Mouse (Mus musculus) CH12.LX (cell line): ENCODE results near the gene Arhgef3. TPM values are rescaled to one million over a fixed set of nuclear protein-coding genes. Genes with fewer than 3 reads are reported as not detected.

ENCODE experiments used
- DNase-seq: peaks from one replicate; pipeline ENCODE4 v3.0.0-alpha.2; 2013; ENCODE audit errors: extremely low read depth
- H3K27ac ChIP-seq: 2 replicates; pipeline ENCODE4 v1.5.1; 2012; ENCODE audit warnings: low read depth, mild to moderate bottlenecking, control low read depth, moderate library complexity; ENCODE audit not compliant: insufficient read depth
- H3K27me3 ChIP-seq: replicated peaks from 2 replicates; pipeline ENCODE3; 2012; ENCODE audit warnings: inconsistent platforms
- H3K36me3 ChIP-seq, 2 experiments: replicated peaks in 1 of 2; 2 replicates each; pipeline versions ENCODE3 to v1.6.1; 2012; ENCODE audit warnings: inconsistent platforms in 1 of 2, low read length in 1 of 2, mild to moderate bottlenecking in 1 of 2, mixed read lengths in 1 of 2, moderate library complexity in 1 of 2; ENCODE audit not compliant: control insufficient read depth in 1 of 2, insufficient read depth in 1 of 2
- H3K4me1 ChIP-seq, 2 experiments: 2 replicates each; pipeline ENCODE4 v1.6.1; 2012; ENCODE audit warnings: inconsistent platforms in 1 of 2, moderate library complexity in 1 of 2; ENCODE audit not compliant: insufficient read depth in 2 of 2, control insufficient read depth in 1 of 2
- H3K4me2 ChIP-seq: 2 replicates; pipeline ENCODE4 v1.6.1; 2012; ENCODE audit warnings: low read depth, mild to moderate bottlenecking, control low read depth; ENCODE audit not compliant: poor library complexity, insufficient read depth, severe bottlenecking
- H3K4me3 ChIP-seq, 3 experiments: fragments of 150-350 bp in 1 of 3; sonication (generic) in 1 of 3; replicated peaks in 1 of 3; 2 replicates each; pipeline versions ENCODE3 to v1.5.1; 2011 to 2012; ENCODE audit warnings: low read depth in 2 of 3, low read length in 2 of 3, mild to moderate bottlenecking in 2 of 3, moderate library complexity in 2 of 3, control low read depth in 1 of 3, improper control_type of control experiment in 1 of 3, inconsistent platforms in 1 of 3, mixed read lengths in 1 of 3; ENCODE audit not compliant: poor library complexity in 1 of 3
- H3K79me2 ChIP-seq: replicated peaks from 2 replicates; pipeline ENCODE4 v1.6.1; 2012; ENCODE audit warnings: mild to moderate bottlenecking, moderate library complexity; ENCODE audit not compliant: control insufficient read depth, poor library complexity, insufficient read depth, severe bottlenecking; ENCODE audit errors: extremely low read depth
- H3K9ac ChIP-seq: 2 replicates; pipeline ENCODE4 v1.6.1; 2012; ENCODE audit warnings: low read depth, mild to moderate bottlenecking, control low read depth, moderate library complexity; ENCODE audit not compliant: insufficient read depth
- H3K9me3 ChIP-seq: replicated peaks from 2 replicates; pipeline ENCODE3; 2012; ENCODE audit warnings: low read length, inconsistent platforms, mixed read lengths
- BHLHE40 ChIP-seq: IDR thresholded peaks from 2 replicates; pipeline ENCODE4 v1.6.1; 2011; ENCODE audit warnings: mild to moderate bottlenecking, low read depth, low read length, improper control_type of control experiment
- CHD2 ChIP-seq: IDR thresholded peaks from 2 replicates; pipeline ENCODE4 v1.6.1; 2011; ENCODE audit warnings: low read length, improper control_type of control experiment
- ELF1 ChIP-seq: IDR thresholded peaks from 2 replicates; pipeline ENCODE4 v1.6.1; 2014; ENCODE audit warnings: low read depth, mild to moderate bottlenecking, inconsistent platforms, low read length, improper control_type of control experiment
- EP300 ChIP-seq: IDR thresholded peaks from 2 replicates; pipeline ENCODE4 v1.6.1; 2011; ENCODE audit warnings: low read length, improper control_type of control experiment
- IRF4 ChIP-seq: IDR thresholded peaks from 2 replicates; pipeline ENCODE4 v1.6.1; 2014; ENCODE audit warnings: low read depth, mild to moderate bottlenecking, inconsistent platforms, low read length, improper control_type of control experiment
- KAT2A ChIP-seq: IDR thresholded peaks from 2 replicates; pipeline ENCODE4 v1.6.1; 2012; ENCODE audit warnings: low read length, improper control_type of control experiment, inconsistent platforms; ENCODE audit not compliant: insufficient replicate concordance
- MAFK ChIP-seq: IDR thresholded peaks from 2 replicates; pipeline ENCODE4 v1.6.1; 2011; ENCODE audit warnings: low read length, improper control_type of control experiment; ENCODE audit not compliant: insufficient replicate concordance
- MAZ ChIP-seq: IDR thresholded peaks from 2 replicates; pipeline ENCODE4 v1.6.1; 2012; ENCODE audit warnings: low read depth, mild to moderate bottlenecking, inconsistent platforms, low read length, improper control_type of control experiment, moderate library complexity
- MEF2A ChIP-seq: IDR thresholded peaks from 2 replicates; pipeline ENCODE4 v1.6.1; 2014; ENCODE audit warnings: low read depth, mild to moderate bottlenecking, inconsistent platforms, low read length, improper control_type of control experiment, borderline replicate concordance
- PAX5 ChIP-seq: IDR thresholded peaks from 2 replicates; pipeline ENCODE4 v1.6.1; 2012; ENCODE audit warnings: low read length, inconsistent platforms, mixed read lengths
- RAD21 ChIP-seq: IDR thresholded peaks from 2 replicates; pipeline ENCODE4 v1.6.1; 2011; ENCODE audit warnings: low read depth, mild to moderate bottlenecking, low read length, improper control_type of control experiment, moderate library complexity
- SIN3A ChIP-seq: IDR thresholded peaks from 2 replicates; pipeline ENCODE4 v1.6.1; 2012; ENCODE audit warnings: low read length, improper control_type of control experiment, inconsistent platforms
- SMC3 ChIP-seq: IDR thresholded peaks from 2 replicates; pipeline ENCODE4 v1.6.1; 2011; ENCODE audit warnings: low read depth, low read length, improper control_type of control experiment
- TBP ChIP-seq: conservative IDR thresholded peaks from 2 replicates; pipeline ENCODE4 v1.6.1; 2011; ENCODE audit warnings: low read depth, low read length, improper control_type of control experiment
- UBTF ChIP-seq: IDR thresholded peaks from 2 replicates; pipeline ENCODE4 v1.6.1; 2012; ENCODE audit warnings: low read depth, mild to moderate bottlenecking, inconsistent platforms, low read length, improper control_type of control experiment, moderate library complexity
- USF1 ChIP-seq: IDR thresholded peaks from 2 replicates; pipeline ENCODE4 v1.6.1; 2014; ENCODE audit warnings: low read depth, mild to moderate bottlenecking, inconsistent platforms, low read length, improper control_type of control experiment
- ZNF384 ChIP-seq: IDR thresholded peaks from 2 replicates; pipeline ENCODE4 v1.6.1; 2012; ENCODE audit warnings: low read depth, low read length, improper control_type of control experiment, inconsistent platforms
- dilution Hi-C: fragments of 300-500 bp; cut with MboI; formaldehyde crosslinking; loops from 2 replicates; pipeline ENCODE4 v1.14.3; 2020; ENCODE audit warnings: low sequenced_read_pairs; ENCODE audit not compliant: extremely low pct_unique_long_range_greater_than_20kb, extremely low pct_ligation_motif_present
- in situ Hi-C: fragments of 300-500 bp; cut with MboI; formaldehyde crosslinking; loops from 3 replicates; pipeline ENCODE4 v1.14.3; 2019; ENCODE audit warnings: low sequenced_read_pairs, low pct_ligation_motif_present, low pct_unique_long_range_greater_than_20kb, mixed read lengths
- polyA plus RNA-seq: library from polyadenylated mRNA; unstranded; fragments of >175 nt; gene quantifications from 2 replicates; pipeline ENCODE4 v1.2.1, GENCODE M21; 2012; ENCODE audit warnings: low read depth; ENCODE audit not compliant: insufficient read length
- total RNA-seq, 2 experiments: library from RNA; depleted of rRNA; stranded (reverse); fragments of 300-350 nt in 1 of 2; fragments of >200 nt in 1 of 2; gene quantifications; 2 replicates each; pipeline ENCODE4 v1.2.3; 2012 to 2014

Arhgef3 gene
- total and polyA plus RNA-seq, 3 experiments, result 0.51 to 0.64 (median 0.62) TPM

DNA sequence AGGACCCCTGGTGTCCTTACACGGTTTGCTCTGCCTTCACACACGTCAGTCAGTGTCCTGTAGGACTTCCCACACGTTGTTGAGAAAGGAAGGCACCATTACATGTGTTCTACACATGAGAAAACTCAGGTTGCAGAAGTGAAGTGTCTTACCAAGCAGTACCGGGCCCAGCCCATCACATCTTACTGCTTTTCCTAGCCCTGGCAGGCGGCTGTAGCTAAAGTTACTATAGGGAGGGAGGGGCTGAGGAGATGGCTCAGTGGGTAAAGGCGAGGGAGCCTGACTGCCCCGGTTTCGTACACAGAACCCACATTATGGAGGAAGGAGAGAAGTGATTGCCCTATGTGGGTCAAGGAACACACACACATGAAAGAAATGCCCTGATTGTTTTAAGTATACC lies 116.8 kb downstream of the Arhgef3 start:
- Histone ChIP-seq H3K27ac (no peak overlapping the region), H3K4me2 (no peak overlapping the region), H3K27me3 (no peaks in the 10 kb centered on the region), H3K79me2 (no peaks in the 10 kb centered on the region), H3K9ac (no peak overlapping the region), H3K4me3 (no peak overlapping the region), H3K4me1 (peaks cover 4 to 36% of the 10 kb centered on the region in 2 experiments; a peak in 3 of 4 replicates), H3K9me3 (no peaks in the 10 kb centered on the region), H3K36me3 (no peaks in the 10 kb centered on the region)
- no peak for DNase-seq
- in situ Hi-C loops (no loop called here), dilution Hi-C loops (no loop called here)
- TF ChIP-seq UBTF (no peak), ELF1 (no peak), USF1 (no peak), SIN3A (no peak), MEF2A (no peak), KAT2A (no peak), PAX5 (no peak), TBP (no peak)

- Histone ChIP-seq H3K4me2 (no peak overlapping the region), H3K36me3 (no peaks in the 10 kb centered on the region), H3K27ac (no peak overlapping the region), H3K9ac (no peak overlapping the region), H3K4me1 (peaks cover 4 to 36% of the 10 kb centered on the region in 2 experiments; a peak in 3 of 4 replicates)
- dilution Hi-C loops (no loop called here), in situ Hi-C loops (no loop called here)
- no peak for TF ChIP-seq ZNF384
- no peak for TF ChIP-seq CHD2
- TF ChIP-seq SIN3A, result no peak
- no peak for TF ChIP-seq MAZ
- no peak for TF ChIP-seq EP300
- no peak for TF ChIP-seq MAFK
- no peak for TF ChIP-seq IRF4
- TF ChIP-seq SMC3, result no peak
- TF ChIP-seq BHLHE40, result no peak
- TF ChIP-seq RAD21, result no peak
- no peak for TF ChIP-seq KAT2A
- TF ChIP-seq, all 38 proteins: peak for 0
- H3K9me3 ChIP-seq, result no peaks in the 10 kb centered on the region
- no peak for DNase-seq
- H3K4me3 ChIP-seq, result no peak overlapping the region
- no peaks in the 10 kb centered on the region for H3K79me2 ChIP-seq
- H3K27me3 ChIP-seq, result no peaks in the 10 kb centered on the region
Measured at GRCm38 (mm10) chr14:27231974-27232780, 117.5 kb downstream of the Arhgef3 start.
